Mouse (Mus musculus) induced T-regulatory cell, adult 2 months (primary cell): ENCODE data around the gene Vwa3b.

Source experiments
- DNase-seq: peaks from one replicate; pipeline ENCODE4 v3.0.0-alpha.2; 2012; ENCODE audit warnings: low read depth

The Vwa3b gene

GRCm38 (mm10) chr1:37063841-37064240, 37.4 kb downstream of the Vwa3b start:
- no peak for DNase-seq

GRCm38 (mm10) chr1:37065658-37066412, 39.4 kb downstream of the Vwa3b start:
- no peak for DNase-seq

GRCm38 (mm10) chr1:37075759-37076158, 49.4 kb downstream of the Vwa3b start:
- no peak for DNase-seq

GRCm38 (mm10) chr1:37077266-37077665, 50.9 kb downstream of the Vwa3b start:
- DNase-seq = no peak

GRCm38 (mm10) chr1:37077955-37078549, 51.7 kb downstream of the Vwa3b start:
- no peak for DNase-seq

GRCm38 (mm10) chr1:37080442-37080841, 54.0 kb downstream of the Vwa3b start:
- DNase-seq = no peak

- no peak for DNase-seq
Observed at GRCm38 (mm10) chr1:37081376-37082214, 55.2 kb downstream of the Vwa3b start.

GRCm38 (mm10) chr1:37082215-37082464, 55.7 kb downstream of the Vwa3b start:
- DNase-seq = no peak

- no peak for DNase-seq
Observed at GRCm38 (mm10) chr1:37084075-37084474, 57.7 kb downstream of the Vwa3b start.

GRCm38 (mm10) chr1:37085171-37085570, 58.8 kb downstream of the Vwa3b start:
- DNase-seq = no peak

GRCm38 (mm10) chr1:37089191-37089590, 62.8 kb downstream of the Vwa3b start:
- DNase-seq = no peak

- DNase-seq = no peak
Observed at GRCm38 (mm10) chr1:37097382-37098093, 71.1 kb downstream of the Vwa3b start.

- no peak for DNase-seq
Observed at GRCm38 (mm10) chr1:37098094-37098555, 71.7 kb downstream of the Vwa3b start.

- no peak for DNase-seq
Observed at GRCm38 (mm10) chr1:37100361-37100760, 74.0 kb downstream of the Vwa3b start.

- DNase-seq = no peak
Observed at GRCm38 (mm10) chr1:37101016-37101415, 74.6 kb downstream of the Vwa3b start.

GRCm38 (mm10) chr1:37101717-37102116, 75.3 kb downstream of the Vwa3b start:
- no peak for DNase-seq

- DNase-seq = no peak
Observed at GRCm38 (mm10) chr1:37105194-37105593, 78.8 kb downstream of the Vwa3b start.

- DNase-seq = no peak
Observed at GRCm38 (mm10) chr1:37113781-37114180, 87.4 kb downstream of the Vwa3b start.

GRCm38 (mm10) chr1:37115847-37116246, 89.5 kb downstream of the Vwa3b start:
- DNase-seq = no peak

GRCm38 (mm10) chr1:37116574-37116973, 90.2 kb downstream of the Vwa3b start:
- DNase-seq = no peak

- DNase-seq = no peak
Observed at GRCm38 (mm10) chr1:37117964-37118363, 91.6 kb downstream of the Vwa3b start.

GRCm38 (mm10) chr1:37122306-37122705, 95.9 kb downstream of the Vwa3b start:
- no peak for DNase-seq
